Mouse (Mus musculus): Measurements from ENCODE around the gene Gpr19.

Gene Gpr19

GRCm38 (mm10) chr6:134898095-134898965 lies at the start of gene Gpr19:
Gpr19 (minus strand) TSS chr6:134898578.
- peak; percentile 92 to 96 for DNase-seq

- DNase-seq, result peak; percentile 80 to 86
These were observed 49.1 kb upstream of the Gpr19 start for GRCm38 (mm10) chr6:134947311-134948087.

- DNase-seq, result no peak
These were observed 48.5 kb upstream of the Gpr19 start for GRCm38 (mm10) chr6:134946858-134947257.

DNA sequence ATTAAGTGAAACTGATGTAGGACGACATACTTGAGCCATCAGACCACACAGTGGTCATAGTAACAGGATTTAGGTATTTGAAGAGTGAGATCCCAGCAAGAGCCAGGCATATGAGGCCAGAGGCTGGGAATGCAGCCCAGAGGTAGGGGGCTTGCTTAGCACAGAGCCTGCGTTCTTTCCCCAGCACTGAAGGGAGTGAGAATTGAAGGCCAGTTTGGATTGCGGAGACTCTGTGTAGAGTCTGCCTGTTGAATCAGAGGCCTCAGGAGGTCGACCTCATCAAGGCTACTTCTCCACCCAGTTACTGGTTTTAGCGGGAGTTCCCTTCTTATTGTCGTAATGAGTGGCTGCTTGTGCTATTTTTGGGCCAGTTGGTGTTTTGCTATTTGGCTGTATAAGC lies 47.7 kb upstream of the Gpr19 start:
- DNase-seq, result no peak

GRCm38 (mm10) chr6:134943759-134944407 lies 45.5 kb upstream of the Gpr19 start:
- DNase-seq, result peak in 1 of 2 experiments; percentile 27

DNA sequence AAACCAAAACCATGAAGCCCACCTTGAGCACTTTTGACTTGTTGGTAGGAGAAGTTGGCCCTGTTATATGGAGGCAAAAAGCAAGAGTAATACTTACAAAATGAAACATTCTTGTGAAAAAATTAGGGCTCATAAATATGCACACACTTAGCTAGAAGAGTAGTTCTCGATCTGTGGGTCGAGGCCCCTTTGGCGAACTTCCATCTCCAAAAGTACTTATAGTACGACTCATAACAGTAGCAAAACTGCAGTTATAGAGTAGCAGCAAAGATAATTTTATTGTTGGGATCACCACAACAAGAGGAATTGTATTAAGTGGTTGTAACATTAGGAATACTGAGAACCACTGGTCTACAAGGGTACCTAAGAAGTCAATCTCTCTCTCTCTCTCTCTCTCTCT lies 41.4 kb upstream of the Gpr19 start:
- no peak for DNase-seq

- DNase-seq, result no peak
These were observed 35.9 kb upstream of the Gpr19 start for GRCm38 (mm10) chr6:134934305-134934704.

- no peak for DNase-seq
These were observed 34.8 kb upstream of the Gpr19 start for GRCm38 (mm10) chr6:134933207-134933558.

GRCm38 (mm10) chr6:134932486-134933206 lies 34.3 kb upstream of the Gpr19 start:
- DNase-seq, result peak; percentile 26 to 49

DNA sequence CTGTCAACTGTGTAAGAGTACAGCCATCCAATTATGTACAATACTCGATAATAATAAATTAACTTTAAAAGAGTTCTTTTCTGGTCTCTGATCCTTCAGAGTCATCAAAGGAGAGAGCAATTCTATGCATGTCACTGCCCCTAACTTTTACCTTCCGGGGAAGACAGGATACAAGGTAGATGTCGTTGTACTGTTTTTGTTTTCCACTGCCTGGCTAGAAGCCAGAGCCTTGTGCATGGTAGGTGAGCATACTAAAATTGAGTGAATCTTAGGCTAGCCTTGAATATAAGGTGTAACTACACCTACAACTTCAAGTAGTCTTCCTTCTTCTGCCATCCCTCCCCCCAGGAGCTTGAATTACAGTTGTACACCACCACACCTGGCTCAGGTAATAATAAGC lies 32.8 kb upstream of the Gpr19 start:
- no peak for DNase-seq

DNA sequence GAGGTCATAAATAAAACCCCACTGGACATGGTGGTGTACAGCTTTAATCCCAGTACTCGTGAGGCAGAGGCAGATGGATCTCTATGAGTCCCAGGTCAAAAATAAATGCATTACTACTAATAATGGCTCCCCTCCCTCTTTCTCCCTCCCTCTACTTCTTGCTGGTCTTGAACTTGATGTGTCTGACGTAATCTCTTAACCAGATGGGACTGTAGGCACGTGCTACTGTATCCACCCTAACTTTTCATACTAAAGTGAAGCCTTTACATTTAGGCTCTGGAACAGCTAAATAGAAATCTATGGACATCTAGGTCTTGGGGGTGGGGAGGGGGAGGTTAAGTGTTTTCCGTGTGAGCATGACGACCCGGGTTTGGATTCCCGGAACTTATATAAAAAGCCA lies 32.0 kb upstream of the Gpr19 start:
- no peak for DNase-seq

DNA sequence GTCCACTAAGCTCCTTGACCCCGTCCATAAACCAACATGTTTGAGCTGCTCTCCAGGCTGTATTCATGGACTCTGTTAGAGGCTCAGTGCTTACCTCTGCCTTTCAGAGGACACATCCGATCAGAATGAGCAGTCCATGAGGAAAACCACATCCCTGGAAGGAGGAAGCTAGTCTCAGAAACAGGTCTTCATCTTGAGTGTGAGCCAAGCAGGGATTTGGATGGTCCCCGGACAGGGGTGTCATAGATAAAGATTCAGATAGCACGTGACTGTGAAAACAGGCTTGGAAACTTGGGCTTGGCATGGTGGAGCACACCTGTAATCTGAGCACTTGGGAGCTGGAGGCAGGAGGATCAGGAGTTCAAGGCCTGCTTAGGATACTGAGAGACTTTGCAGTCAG lies 31.5 kb upstream of the Gpr19 start:
- DNase-seq, result no peak

DNA sequence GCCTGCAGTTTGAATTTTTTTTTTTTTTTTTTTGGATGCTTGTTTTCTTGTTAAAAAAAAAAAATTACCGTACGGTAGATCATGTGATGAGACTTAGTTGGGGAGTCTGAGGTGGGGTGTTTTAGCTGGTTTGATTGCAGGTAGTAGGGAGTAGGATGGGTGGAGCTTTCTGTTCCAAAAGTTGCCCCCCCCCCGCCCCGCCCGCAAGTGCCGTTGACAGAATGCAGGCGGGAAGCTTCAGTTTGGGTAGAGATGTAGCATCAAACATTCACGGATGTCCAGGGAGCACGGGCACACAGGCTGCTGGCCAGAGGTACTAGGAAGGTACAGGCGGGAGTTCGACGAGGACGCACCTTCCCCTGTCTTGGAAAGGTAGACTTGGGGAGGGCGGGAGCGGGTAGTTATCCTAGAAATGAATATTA lies 30.5 kb upstream of the Gpr19 start:
- DNase-seq, result peak; percentile 50 to 64

DNA sequence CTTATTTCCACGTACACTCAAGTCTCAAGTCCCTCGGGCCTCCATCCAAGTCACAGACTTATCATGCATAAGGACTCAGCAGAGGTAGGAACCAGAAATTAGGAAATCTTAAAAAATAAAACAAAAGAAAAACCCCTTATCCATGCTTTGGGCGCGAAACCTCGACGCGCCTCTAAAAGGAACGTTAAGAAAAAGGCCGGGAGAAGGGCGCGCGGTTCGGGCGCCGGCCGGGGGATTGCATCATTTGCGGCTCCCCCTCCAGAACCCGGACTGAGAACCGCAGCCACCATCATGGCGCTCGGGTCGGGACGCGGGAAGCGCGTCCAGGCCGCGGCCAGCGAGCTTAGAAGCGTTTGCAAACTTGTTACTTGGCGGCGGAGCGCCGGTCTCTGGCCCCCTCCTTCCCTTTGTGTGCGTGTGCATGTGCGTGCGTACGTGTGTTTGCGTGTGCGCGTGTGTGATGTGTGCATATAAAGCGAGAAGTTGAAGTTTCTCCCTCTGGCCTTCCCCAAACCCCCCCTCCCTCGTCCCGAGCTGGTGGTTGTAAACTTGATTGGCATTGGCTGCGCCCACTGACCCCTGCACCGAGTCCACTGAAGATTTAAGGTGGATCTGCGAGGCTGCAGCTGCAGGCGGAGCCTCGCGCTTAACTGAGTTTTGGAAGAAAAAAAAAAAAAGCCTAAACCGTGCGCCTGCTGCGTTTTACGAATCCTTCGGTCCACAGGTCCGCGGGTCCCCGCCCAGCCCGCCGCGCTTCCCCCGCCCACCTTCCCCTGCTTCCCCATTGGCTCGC lies 29.9 kb upstream of the Gpr19 start:
- peak; percentile 92 to 96 for DNase-seq

GRCm38 (mm10) chr6:134927595-134928095 lies 29.3 kb upstream of the Gpr19 start:
- DNase-seq, result no peak

GRCm38 (mm10) chr6:134926803-134927594 lies 28.6 kb upstream of the Gpr19 start:
- peak; percentile 78 to 81 for DNase-seq

DNA sequence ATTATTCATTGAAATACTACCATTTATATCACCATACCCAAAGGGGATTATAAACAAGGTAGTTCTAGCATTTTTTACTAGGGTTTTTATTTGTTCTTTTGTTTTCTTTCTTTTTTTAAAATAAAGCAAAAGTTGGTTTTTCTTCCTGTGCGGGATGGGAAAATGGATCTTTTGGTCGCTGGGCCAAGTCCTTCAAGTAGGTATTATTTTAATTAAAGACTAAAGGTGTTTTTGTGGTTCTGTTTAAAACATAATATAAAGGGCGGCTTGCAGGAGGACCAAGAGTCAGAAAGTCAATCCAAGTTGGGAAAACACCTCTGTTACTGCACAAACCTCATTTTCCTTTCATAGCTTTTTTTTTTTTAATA lies 27.9 kb upstream of the Gpr19 start:
- DNase-seq, result no peak

DNA sequence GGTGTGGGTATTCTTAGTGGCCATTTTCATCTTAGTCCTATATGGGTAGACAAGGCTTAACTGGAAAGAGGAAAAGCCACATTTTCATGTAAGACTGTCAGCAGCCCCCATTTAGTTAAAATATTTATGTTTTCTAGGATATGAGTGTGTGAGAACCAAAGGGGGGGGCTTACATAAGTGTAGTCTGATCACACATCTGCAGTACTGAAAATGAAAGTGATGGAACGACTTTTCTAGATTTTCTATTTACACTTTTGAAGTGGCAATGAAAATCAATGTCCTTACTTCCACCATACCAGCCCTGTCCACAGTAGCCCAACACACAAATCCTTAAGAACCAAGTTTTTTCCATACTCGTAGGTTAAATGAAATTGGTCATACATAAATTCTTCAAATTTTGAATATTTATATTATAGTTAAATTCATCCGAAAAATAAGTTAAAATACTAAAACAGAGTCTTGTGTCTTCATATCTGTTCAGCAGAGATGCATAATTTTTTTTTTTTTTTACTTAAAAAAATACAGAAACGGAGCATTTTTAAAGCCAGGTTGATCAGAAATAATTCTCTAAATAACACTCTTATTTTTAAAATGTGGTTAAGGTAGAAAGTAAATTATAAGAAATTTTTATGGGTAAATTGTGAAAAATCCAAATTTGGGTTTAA lies 27.4 kb upstream of the Gpr19 start:
- no peak for DNase-seq

DNA sequence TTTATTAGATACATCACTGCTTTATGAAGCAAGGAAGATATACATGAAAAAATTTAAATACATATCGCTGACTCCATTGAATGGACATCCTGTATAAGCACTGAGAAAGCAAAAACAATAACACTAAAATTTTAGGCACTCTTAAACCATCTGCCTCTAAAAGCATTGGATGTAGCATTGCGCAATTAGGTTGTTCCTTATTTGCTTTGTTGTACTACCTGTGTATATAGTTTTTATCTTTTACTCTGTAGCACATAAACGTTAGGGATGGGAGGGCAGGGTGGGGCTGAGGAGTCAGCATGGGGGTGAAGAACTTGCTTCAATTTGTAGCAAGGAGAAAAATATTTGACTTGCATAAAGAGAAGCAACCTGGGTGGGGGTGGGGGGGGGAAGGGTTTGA lies 25.9 kb upstream of the Gpr19 start:
- no peak for DNase-seq

- no peak for DNase-seq
These were observed 25.3 kb upstream of the Gpr19 start for GRCm38 (mm10) chr6:134923670-134924069.
